Mouse (Mus musculus): ENCODE measurements around the gene Ankrd36.

DNA sequence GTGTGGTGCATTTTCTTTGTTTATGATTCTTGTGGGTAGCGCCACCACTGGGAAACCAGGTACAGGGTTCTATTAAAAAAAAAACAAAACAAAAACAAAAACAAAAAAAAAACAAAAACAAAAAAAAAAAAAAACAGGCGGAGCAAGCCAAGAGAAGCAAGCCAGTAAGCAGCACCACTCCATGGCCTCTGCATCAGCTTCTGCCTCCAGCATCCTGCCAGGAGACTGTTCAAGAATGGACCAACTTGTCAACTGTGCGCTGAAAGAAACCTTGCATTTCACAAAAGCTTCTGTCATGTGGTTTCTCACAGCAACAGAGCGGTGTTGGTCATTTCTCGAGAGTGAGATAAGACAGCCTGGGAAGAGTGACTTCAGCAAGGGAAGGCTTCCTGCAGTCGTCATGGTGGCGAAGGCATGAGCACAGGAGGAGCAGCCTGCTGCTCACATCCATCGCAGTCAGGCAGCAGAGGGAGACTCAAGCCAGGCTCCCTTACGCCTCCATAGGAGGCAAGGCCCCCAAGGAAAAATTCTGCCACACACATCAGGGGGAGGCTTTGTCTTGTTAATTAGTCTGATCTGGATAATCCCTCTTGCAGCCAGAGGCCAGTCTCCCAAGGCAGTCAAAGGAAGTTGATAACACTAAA lies 6.7 kb upstream of the Ankrd36 start:
- TF ChIP-seq CTCF (IDR thresholded peaks at IDR 0.05; ENCODE audit: insufficient read depth, low read length), result no peak
- no peak for TF ChIP-seq POLR2A (IDR thresholded peaks at IDR 0.05; ENCODE audit: borderline replicate concordance, extremely low read depth, low read depth, low read length)
